Mouse (Mus musculus) heart, adult 8-10 months (tissue): ENCODE measurements around the gene Tamm41. TPM values are rescaled to one million over a fixed set of nuclear protein-coding genes. Genes with fewer than 3 reads are reported as not detected.

Experiments used
- DNase-seq: peaks from one replicate; pipeline ENCODE4 v3.0.0; 2022; ENCODE audit warnings: low spot score
- total RNA-seq, 4 experiments: library from RNA; stranded (reverse); gene quantifications; 2 replicates each; pipeline ENCODE4 v1.2.4; 2022

Gene Tamm41
- total RNA-seq, 4 experiments from 2014 or later: 11.9 to 14.8 (median 12.8) TPM

GRCm38 (mm10) chr6:115027485-115027992, 10.1 kb downstream of the Tamm41 start:
- DNase-seq: no peak

- no peak for DNase-seq
Observed at GRCm38 (mm10) chr6:115022876-115023275, 14.8 kb downstream of the Tamm41 start.

GRCm38 (mm10) chr6:115015461-115015860, 22.2 kb downstream of the Tamm41 start:
- DNase-seq: no peak

- DNase-seq: no peak
Observed at GRCm38 (mm10) chr6:115013574-115013973, 24.1 kb downstream of the Tamm41 start.

GRCm38 (mm10) chr6:115011792-115012191, 25.9 kb downstream of the Tamm41 start:
- no peak for DNase-seq

- DNase-seq: no peak
Observed at GRCm38 (mm10) chr6:115010815-115011214, 26.9 kb downstream of the Tamm41 start.

- no peak for DNase-seq
Observed at GRCm38 (mm10) chr6:115010304-115010703, 27.4 kb downstream of the Tamm41 start.

- DNase-seq: peak; percentile 68
Observed at GRCm38 (mm10) chr6:115007728-115008127, 29.9 kb downstream of the Tamm41 start.

- DNase-seq: peak; percentile 50
Observed at GRCm38 (mm10) chr6:115006948-115007347, 30.7 kb downstream of the Tamm41 start.

- DNase-seq: no peak
Observed at GRCm38 (mm10) chr6:115006065-115006464, 31.6 kb downstream of the Tamm41 start.

GRCm38 (mm10) chr6:115005351-115005890, 32.3 kb downstream of the Tamm41 start:
- DNase-seq: no peak

GRCm38 (mm10) chr6:115004636-115005035, 33.0 kb downstream of the Tamm41 start:
- no peak for DNase-seq

GRCm38 (mm10) chr6:114998374-114999031, 39.2 kb downstream of the Tamm41 start:
- no peak for DNase-seq

- DNase-seq: no peak
Observed at GRCm38 (mm10) chr6:114997471-114997870, 40.2 kb downstream of the Tamm41 start.

GRCm38 (mm10) chr6:114996910-114997309, 40.8 kb downstream of the Tamm41 start:
- no peak for DNase-seq

- no peak for DNase-seq
Observed at GRCm38 (mm10) chr6:114994079-114994478, 43.6 kb downstream of the Tamm41 start.

GRCm38 (mm10) chr6:114993659-114994058, 44.0 kb downstream of the Tamm41 start:
- no peak for DNase-seq

- DNase-seq: no peak
Observed at GRCm38 (mm10) chr6:114991909-114992308, 45.8 kb downstream of the Tamm41 start.

- DNase-seq: no peak
Observed at GRCm38 (mm10) chr6:114988619-114988980, 49.1 kb downstream of the Tamm41 start.

GRCm38 (mm10) chr6:114987966-114988618, 49.6 kb downstream of the Tamm41 start:
- no peak for DNase-seq

- DNase-seq: no peak
Observed at GRCm38 (mm10) chr6:114982671-114983070, 55.0 kb downstream of the Tamm41 start.

GRCm38 (mm10) chr6:114979715-114980114, 58.0 kb downstream of the Tamm41 start:
- no peak for DNase-seq

GRCm38 (mm10) chr6:114976915-114977419, 60.7 kb downstream of the Tamm41 start:
- DNase-seq: peak; percentile 9
